Mouse (Mus musculus): ENCODE results near the gene Igfbp5. TPM values are rescaled to one million over a fixed set of nuclear protein-coding genes. Genes with fewer than 3 reads are reported as not detected.

The Igfbp5 gene
- polyA plus RNA-seq, 1 experiment from 2014 or later: 45.9 TPM

GRCm38 (mm10) chr1:72854337-72855237 lies 20.1 kb downstream of the Igfbp5 start:
- H3K9me3 ChIP-seq: no peaks in the 10 kb centered on the region
- no peaks in the 10 kb centered on the region for H3K27me3 ChIP-seq (ENCODE audit: poor library complexity, severe bottlenecking)
- DNase-seq (ENCODE audit: extremely low spot score, low spot score): peak; percentile 66
- peak overlapping the region; percentile 68 for H3K27ac ChIP-seq
- H3K4me3 ChIP-seq: no peak overlapping the region
- H3K36me3 ChIP-seq (replicated peaks): peaks cover 58% of the 10 kb centered on the region
- peaks cover 19% of the 10 kb centered on the region for H3K4me1 ChIP-seq
- WGBS: 61% methylated on average over 10 of the region's 10 CpGs

GRCm38 (mm10) chr1:72853759-72854158 lies 20.9 kb downstream of the Igfbp5 start:
- H3K27me3 ChIP-seq (ENCODE audit: poor library complexity, severe bottlenecking): no peaks in the 10 kb centered on the region
- peak overlapping the region; percentile 68; the same call in 1 of the 2 replicates for H3K27ac ChIP-seq
- H3K4me3 ChIP-seq: no peak overlapping the region
- H3K4me1 ChIP-seq: peaks cover 13% of the 10 kb centered on the region
- peaks cover 58% of the 10 kb centered on the region for H3K36me3 ChIP-seq (replicated peaks)
- WGBS: 79% methylated on average over 1 of the region's 1 CpGs
- no peak for DNase-seq (ENCODE audit: extremely low spot score, low spot score)
- H3K9me3 ChIP-seq: no peaks in the 10 kb centered on the region

- Histone ChIP-seq H3K4me1 (peaks cover 4% of the 10 kb centered on the region), H3K36me3 (replicated peaks) (peaks cover 97% of the 10 kb centered on the region), H3K27me3 (ENCODE audit: poor library complexity, severe bottlenecking) (no peaks in the 10 kb centered on the region), H3K27ac (no peak overlapping the region), H3K9me3 (no peaks in the 10 kb centered on the region), H3K4me3 (no peak overlapping the region)
- DNase-seq (ENCODE audit: extremely low spot score, low spot score): no peak
- WGBS: 89% methylated on average over 8 of the region's 8 CpGs
Observed at GRCm38 (mm10) chr1:72849037-72849436, 25.6 kb downstream of the Igfbp5 start.

- Histone ChIP-seq H3K4me1 (no peaks in the 10 kb centered on the region), H3K4me3 (no peak overlapping the region), H3K9me3 (no peaks in the 10 kb centered on the region), H3K27ac (no peak overlapping the region), H3K27me3 (ENCODE audit: poor library complexity, severe bottlenecking) (no peaks in the 10 kb centered on the region), H3K36me3 (replicated peaks) (peaks cover 98% of the 10 kb centered on the region)
- DNase-seq (ENCODE audit: extremely low spot score, low spot score): no peak
- WGBS: 90% methylated on average over 4 of the region's 4 CpGs
Observed at GRCm38 (mm10) chr1:72847849-72848380, 26.8 kb downstream of the Igfbp5 start.

GRCm38 (mm10) chr1:72844675-72845074 lies 30.0 kb downstream of the Igfbp5 start:
- Histone ChIP-seq H3K4me1 (no peaks in the 10 kb centered on the region), H3K27me3 (ENCODE audit: poor library complexity, severe bottlenecking) (no peaks in the 10 kb centered on the region), H3K36me3 (replicated peaks) (peaks cover 94% of the 10 kb centered on the region), H3K9me3 (no peaks in the 10 kb centered on the region), H3K4me3 (no peak overlapping the region), H3K27ac (no peak overlapping the region)
- 95% methylated on average over 6 of the region's 6 CpGs for WGBS
- DNase-seq (ENCODE audit: extremely low spot score, low spot score): no peak

GRCm38 (mm10) chr1:72842666-72843459 lies 31.8 kb downstream of the Igfbp5 start:
- 92% methylated on average over 18 of the region's 18 CpGs for WGBS
- H3K9me3 ChIP-seq: no peaks in the 10 kb centered on the region
- H3K27me3 ChIP-seq (ENCODE audit: poor library complexity, severe bottlenecking): no peaks in the 10 kb centered on the region
- no peak for DNase-seq (ENCODE audit: extremely low spot score, low spot score)
- no peak overlapping the region for H3K27ac ChIP-seq
- peaks cover 94% of the 10 kb centered on the region for H3K36me3 ChIP-seq (replicated peaks)
- no peak overlapping the region for H3K4me3 ChIP-seq
- no peaks in the 10 kb centered on the region for H3K4me1 ChIP-seq

GRCm38 (mm10) chr1:72839791-72840190 lies 34.9 kb downstream of the Igfbp5 start:
- no peaks in the 10 kb centered on the region for H3K9me3 ChIP-seq
- 91% methylated on average over 7 of the region's 7 CpGs for WGBS
- no peaks in the 10 kb centered on the region for H3K27me3 ChIP-seq (ENCODE audit: poor library complexity, severe bottlenecking)
- no peak overlapping the region for H3K27ac ChIP-seq
- no peak overlapping the region for H3K4me3 ChIP-seq
- H3K36me3 ChIP-seq (replicated peaks): peaks cover 96% of the 10 kb centered on the region
- DNase-seq (ENCODE audit: extremely low spot score, low spot score): no peak
- H3K4me1 ChIP-seq: 0 out of 2 replicates have a peak, but pooled peaks cover 5% of the 10 kb centered on the region

GRCm38 (mm10) chr1:72839356-72839755 lies 35.3 kb downstream of the Igfbp5 start:
- DNase-seq (ENCODE audit: extremely low spot score, low spot score): no peak
- H3K36me3 ChIP-seq (replicated peaks): peaks cover 96% of the 10 kb centered on the region
- no peaks in the 10 kb centered on the region for H3K9me3 ChIP-seq
- H3K27me3 ChIP-seq (ENCODE audit: poor library complexity, severe bottlenecking): no peaks in the 10 kb centered on the region
- 0 out of 2 replicates have a peak, but pooled peaks cover 5% of the 10 kb centered on the region for H3K4me1 ChIP-seq
- no peak overlapping the region for H3K27ac ChIP-seq
- 83% methylated on average over 8 of the region's 8 CpGs for WGBS
- no peak overlapping the region for H3K4me3 ChIP-seq

GRCm38 (mm10) chr1:72833563-72833962 lies 41.1 kb downstream of the Igfbp5 start:
- H3K27me3 ChIP-seq (ENCODE audit: poor library complexity, severe bottlenecking): no peaks in the 10 kb centered on the region
- 0 out of 2 replicates have a peak overlapping the region, but pooled peaks have one; percentile 25 for H3K27ac ChIP-seq
- peaks cover 3% of the 10 kb centered on the region; the same call in 1 of the 2 replicates for H3K9me3 ChIP-seq
- no peak for DNase-seq (ENCODE audit: extremely low spot score, low spot score)
- WGBS: 80% methylated on average over 4 of the region's 4 CpGs
- H3K4me3 ChIP-seq: no peak overlapping the region
- peaks cover 36% of the 10 kb centered on the region for H3K4me1 ChIP-seq
- H3K36me3 ChIP-seq (replicated peaks): peaks cover 100% of the 10 kb centered on the region

- 82% methylated on average over 3 of the region's 3 CpGs for WGBS
- Histone ChIP-seq H3K36me3 (replicated peaks) (peaks cover 100% of the 10 kb centered on the region), H3K27ac (0 out of 2 replicates have a peak overlapping the region, but pooled peaks have one; percentile 25), H3K27me3 (ENCODE audit: poor library complexity, severe bottlenecking) (no peaks in the 10 kb centered on the region), H3K4me3 (no peak overlapping the region), H3K4me1 (peaks cover 44% of the 10 kb centered on the region), H3K9me3 (peaks cover 3% of the 10 kb centered on the region; the same call in 1 of the 2 replicates)
- DNase-seq (ENCODE audit: extremely low spot score, low spot score): no peak
Observed at GRCm38 (mm10) chr1:72832715-72833153, 42.0 kb downstream of the Igfbp5 start.

- WGBS: 95% methylated on average over 2 of the region's 2 CpGs
- no peaks in the 10 kb centered on the region for H3K27me3 ChIP-seq (ENCODE audit: poor library complexity, severe bottlenecking)
- H3K9me3 ChIP-seq: peaks cover 3% of the 10 kb centered on the region; the same call in 1 of the 2 replicates
- H3K4me3 ChIP-seq: no peak overlapping the region
- peaks cover 85% of the 10 kb centered on the region for H3K36me3 ChIP-seq (replicated peaks)
- H3K27ac ChIP-seq: no peak overlapping the region
- DNase-seq (ENCODE audit: extremely low spot score, low spot score): no peak
- peaks cover 53% of the 10 kb centered on the region for H3K4me1 ChIP-seq
Observed at GRCm38 (mm10) chr1:72830485-72830884, 44.2 kb downstream of the Igfbp5 start.

- Histone ChIP-seq H3K9me3 (peaks cover 3% of the 10 kb centered on the region; the same call in 1 of the 2 replicates), H3K27me3 (ENCODE audit: poor library complexity, severe bottlenecking) (no peaks in the 10 kb centered on the region), H3K36me3 (replicated peaks) (peaks cover 69% of the 10 kb centered on the region), H3K27ac (no peak overlapping the region), H3K4me3 (no peak overlapping the region), H3K4me1 (peaks cover 65% of the 10 kb centered on the region)
- DNase-seq (ENCODE audit: extremely low spot score, low spot score): no peak
- WGBS: 91% methylated on average over 5 of the region's 5 CpGs
Observed at GRCm38 (mm10) chr1:72828843-72829242, 45.8 kb downstream of the Igfbp5 start.

Data from forebrain, embryonic 10.5 days (tissue).